Mouse (Mus musculus): ENCODE measurements around the gene Aoc3.
"Not testable (repeated sequence)": the region's sequence is repeated elsewhere in the genome, so short reads cannot be mapped to it uniquely, and the experiment has no call there.

Aoc3 gene

DNA sequence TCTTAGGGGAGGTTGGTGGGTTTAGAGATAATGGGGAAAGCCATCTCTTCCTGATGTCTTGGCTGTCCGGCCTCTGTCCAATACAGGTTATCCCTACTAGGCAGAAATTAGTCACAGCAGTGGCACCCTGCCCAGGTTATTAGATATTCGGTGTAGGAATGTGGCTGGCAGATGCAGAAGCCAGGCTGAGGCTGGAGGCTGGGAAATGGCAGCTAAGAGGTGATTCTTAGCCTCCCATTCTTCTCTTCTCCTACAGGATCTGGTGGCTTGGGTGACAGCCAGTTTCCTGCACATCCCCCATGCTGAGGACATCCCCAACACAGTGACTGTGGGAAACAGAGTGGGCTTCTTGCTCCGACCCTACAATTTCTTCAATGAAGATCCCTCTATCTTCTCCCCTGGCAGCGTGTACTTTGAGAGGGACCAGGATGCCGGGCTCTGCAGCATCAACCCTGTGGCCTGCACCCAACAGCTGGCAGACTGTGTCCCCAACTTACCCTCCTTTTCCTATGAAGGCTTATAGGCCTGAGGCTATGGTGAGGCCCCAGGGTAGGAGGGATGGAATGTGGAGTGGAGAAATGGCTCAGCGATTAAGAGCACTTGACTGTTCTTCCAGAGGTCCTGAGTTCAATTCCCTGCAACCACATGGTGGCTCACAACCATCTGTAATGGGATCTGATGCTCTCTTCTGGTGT, 1.3 kb upstream of the Aoc3 start:
- peak; percentile 25 for DNase-seq

DNA sequence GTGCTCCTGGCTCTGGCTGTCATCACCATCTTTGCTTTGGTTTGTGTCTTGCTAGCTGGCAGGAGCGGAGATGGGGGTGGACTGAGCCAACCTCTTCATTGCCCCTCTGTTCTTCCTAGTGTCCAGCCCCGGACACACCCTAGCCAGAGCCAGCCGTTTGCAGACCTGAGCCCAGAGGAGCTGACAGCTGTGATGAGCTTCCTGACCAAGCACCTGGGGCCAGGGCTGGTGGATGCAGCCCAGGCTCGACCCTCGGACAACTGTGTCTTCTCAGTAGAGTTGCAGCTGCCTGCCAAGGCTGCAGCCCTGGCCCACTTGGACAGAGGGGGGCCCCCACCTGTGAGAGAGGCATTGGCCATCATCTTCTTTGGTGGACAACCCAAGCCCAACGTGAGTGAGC, 556 bp downstream of the Aoc3 start:
- not testable (repeated sequence) for DNase-seq

DNA sequence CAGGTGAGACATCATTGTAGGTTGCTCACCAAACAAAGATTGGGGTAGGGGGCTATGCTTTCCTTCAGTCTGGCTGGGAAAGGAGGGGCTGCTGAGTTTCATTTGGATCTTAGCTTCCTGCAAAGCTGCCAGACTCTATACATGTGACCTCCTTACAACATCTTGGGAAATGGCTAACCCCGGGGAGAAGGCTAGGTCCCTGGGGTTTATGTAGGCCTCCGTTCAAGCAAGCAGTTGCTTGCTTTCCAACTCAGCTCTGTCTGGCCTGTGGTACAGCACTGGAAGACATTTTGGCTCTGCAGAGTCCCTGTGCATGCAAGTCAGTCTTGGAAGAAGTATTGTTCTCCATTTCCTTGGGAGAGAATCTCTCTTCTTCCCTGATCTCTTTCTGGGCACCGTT, 2.1 kb downstream of the Aoc3 start:
- no peak for DNase-seq

DNA sequence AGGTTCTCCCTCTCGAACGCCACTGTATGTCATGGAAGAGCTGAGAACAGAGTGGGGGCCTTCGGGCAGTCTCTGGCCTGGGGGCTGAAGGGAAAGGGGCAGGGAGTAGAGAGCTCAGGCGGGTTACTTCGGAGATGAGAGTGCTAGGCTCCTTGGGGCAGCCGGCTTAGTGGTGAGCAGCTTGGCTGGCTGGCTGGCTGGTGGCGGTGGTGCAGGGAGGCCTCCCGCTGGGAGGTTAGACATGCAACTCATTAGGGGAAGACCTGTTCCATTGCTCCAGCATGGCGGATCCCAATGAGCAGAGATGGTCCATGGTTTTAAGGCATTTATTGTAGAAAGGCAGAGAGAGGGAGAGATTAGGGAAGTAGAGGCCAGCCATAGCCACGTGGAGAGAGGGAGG, 3.6 kb downstream of the Aoc3 start:
- DNase-seq = no peak

DNA sequence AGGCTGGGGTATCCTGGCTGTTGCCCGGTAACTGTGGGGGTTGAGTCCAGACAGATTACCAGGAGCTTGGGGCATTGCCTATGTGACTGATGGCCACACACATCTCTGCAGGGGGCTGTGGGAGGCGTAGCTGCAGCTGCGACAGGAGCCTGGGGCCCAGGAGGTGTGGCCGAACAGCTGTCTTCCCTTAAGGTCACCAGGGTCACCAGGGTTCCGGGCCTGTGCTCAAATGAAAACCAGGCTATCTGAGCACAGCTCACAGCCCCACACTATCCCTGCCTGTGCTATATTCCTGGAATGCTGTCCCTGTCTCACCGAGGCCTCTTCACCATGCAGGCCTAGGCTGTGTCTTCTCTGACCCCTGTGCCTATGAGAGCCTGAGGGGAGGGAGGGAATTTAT, 4.1 kb downstream of the Aoc3 start:
- DNase-seq = no peak

DNA sequence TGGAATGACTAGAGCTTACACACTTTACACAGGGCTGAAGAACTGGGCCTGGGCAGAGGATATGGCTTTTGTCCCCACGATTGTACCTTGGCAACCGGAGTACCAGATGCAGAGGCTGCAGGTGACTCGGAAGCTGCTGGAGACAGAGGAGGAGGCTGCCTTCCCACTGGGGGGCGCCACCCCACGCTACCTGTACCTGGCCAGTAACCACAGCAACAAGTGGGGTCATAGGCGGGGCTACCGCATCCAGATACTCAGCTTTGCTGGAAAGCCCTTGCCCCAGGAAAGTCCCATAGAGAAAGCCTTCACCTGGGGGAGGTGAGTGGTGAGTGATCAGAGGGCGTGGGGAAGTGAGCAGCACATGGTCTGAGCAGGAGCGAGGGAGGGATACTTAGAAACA, 5.3 kb downstream of the Aoc3 start:
- DNase-seq = no peak

DNA sequence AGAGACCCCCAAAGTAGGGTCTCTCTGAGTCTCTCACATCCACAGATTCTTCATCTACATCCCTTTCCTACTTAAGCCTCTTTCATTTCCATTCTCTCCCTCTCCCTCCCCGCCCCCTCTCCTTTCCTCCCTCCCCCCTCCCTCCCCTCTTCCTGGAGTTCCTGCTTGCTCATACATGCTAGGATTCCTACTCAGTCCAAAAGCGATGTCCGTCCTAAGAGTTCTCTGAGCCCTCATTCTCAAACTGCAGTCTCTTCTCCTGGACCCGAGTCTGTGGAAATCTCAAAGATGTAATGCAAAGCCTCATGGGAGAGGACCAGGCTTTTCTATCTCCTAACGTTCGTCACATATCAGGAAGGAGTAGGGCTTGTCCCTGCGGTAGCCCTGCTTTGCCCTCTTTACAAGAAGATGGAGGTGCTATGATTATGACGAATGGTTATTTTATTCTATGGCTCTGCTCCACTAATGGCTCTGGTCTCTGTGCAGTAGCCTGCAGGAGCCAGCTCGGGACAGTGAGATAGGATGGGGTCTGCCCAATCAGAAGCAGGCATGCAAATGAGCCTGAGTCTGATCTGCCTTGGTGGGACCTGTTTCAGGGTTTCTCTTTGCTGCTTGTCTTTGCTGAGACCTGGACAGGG, 7.8 kb downstream of the Aoc3 start:
- peak; percentile 49 for DNase-seq

DNA sequence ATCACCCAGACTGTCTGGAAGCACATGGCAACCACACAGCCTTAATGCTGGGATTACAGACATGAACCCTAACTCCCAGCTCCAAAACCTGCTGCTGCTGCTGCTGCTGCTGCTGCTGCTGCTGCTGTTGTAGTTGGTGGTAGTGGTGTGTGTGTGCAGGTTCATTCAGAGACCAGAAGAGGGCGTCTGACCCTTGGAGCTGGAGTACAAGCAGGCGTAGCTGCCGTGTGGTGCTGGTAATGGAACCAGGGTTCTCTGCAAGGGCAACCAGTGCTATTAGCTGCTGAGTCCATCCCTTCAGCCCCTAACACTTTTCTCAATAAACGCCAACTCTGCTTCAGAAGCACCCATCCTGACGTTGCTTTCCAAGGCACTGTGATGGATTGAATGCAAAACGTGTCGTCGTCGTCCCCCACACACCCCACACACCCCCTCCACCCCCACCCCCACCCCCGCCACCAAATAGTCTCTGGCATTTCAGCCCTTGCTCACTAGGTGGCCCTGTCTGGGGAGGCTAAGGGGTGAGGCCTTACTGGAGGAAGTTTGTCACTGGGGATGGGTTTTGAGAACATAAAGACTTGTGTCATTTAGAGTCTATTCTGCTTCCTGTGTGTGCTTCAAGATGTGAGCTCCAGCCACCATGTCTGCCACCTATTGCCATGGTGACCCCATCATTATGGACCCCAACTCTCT, 16.8 kb downstream of the Aoc3 start:
- no peak for DNase-seq

DNA sequence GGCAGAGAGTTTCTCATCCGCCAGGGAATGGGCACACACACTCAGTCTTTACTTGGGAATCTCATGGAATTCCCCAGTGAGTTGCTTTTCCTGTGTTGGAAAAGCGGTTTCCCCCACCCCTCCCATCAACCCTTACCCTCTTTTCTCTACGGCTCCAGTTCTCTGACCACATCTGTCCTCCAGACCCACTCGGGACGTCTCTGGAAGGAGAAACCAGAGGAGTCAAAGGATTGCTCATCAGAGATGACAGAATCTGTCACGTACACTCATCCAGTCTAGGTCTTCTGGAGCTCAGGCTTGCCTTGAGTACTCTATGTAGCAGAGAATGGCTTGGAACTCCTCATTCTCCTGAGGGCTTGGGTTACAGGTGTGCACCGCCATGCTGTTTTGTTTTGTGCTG, 18.4 kb downstream of the Aoc3 start:
- DNase-seq = no peak

DNA sequence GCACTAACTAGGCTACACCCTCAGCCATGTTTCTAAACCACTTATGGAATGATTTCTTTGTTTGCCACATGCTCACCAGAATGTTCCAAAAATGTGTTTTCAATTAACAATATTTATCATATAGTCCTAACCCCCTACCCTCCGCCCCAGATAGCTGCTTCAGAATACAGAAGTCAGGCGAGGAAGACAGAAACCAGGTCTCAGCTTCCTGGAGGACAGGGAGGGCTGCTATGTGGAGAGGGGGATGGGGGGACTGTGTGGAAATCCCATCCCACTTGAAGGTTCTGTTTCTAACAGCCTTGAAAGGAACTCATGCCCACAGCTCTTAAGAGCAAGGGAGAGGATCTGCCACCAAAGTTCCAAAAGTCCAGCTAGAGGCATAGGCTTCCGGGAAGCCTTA, 18.8 kb downstream of the Aoc3 start:
- no peak for DNase-seq

DNA sequence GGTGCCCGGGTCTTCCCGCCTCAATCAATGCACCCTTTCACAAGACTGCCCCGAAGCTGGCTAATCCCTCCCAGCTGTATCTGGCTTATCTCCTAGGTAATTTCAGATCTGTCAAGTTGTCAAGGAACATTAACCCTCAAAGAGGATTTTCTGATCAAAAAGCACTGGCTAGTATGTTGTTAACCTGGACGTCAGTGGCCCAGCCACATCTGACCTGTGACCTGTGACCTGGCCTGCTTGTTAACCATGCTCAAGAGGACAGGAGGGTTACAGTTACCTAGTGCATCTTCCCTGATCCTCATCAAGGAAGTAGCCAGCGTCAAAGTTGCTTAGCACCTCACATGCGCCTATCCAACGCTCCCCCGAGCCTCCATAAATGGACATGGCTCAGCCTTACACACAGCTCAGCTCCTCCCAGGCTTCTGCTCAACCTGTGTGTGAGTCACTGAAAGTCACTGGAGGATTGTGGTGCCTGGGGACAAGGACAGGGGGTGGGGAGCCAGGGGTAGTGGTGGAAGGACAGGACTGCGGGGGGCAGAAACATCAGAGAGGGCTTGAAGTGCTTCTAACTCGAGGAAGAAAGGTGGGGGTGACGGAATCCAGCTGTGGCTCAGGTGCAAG, 20.8 kb downstream of the Aoc3 start:
- DNase-seq = no peak

DNA sequence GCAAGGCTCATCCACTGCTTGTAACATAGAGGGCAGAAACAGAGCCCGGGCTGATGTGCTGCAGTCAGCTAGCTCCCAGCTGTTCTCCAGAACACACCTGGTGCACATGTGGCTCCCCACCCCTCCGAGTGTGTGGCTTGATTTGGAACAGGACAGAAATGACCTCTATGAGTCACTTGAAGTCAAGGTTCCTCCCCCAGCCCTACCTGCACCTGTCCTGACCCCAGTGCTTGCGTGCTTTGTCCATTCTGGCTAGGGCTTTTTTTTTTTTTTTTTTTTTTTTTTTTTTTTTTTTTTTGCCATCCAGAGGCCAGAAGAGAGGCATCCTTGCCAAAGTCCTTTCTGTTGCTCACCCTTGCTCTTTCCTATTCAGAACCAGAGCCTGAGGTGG, 21.3 kb downstream of the Aoc3 start:
- no peak for DNase-seq

DNA sequence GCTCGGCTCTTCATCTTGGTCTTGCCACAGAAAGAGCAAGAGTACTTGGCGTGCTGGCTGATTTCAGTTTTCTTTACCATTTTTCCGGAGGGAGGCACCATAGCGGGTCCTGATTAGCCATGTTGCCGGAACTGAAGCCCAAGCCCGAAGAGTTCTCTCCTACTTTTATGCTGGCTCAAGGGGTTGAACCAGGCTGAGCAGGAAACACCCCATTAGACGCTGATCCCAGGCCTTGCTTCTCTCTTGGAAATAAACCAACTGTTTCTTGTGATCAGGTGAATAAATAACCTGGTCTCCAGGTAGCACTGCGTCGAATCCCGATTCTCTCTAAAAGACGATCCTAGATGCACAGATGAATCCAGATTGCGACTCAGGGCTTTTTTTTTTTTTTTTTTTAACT, 23.0 kb downstream of the Aoc3 start:
- DNase-seq = no peak

DNA sequence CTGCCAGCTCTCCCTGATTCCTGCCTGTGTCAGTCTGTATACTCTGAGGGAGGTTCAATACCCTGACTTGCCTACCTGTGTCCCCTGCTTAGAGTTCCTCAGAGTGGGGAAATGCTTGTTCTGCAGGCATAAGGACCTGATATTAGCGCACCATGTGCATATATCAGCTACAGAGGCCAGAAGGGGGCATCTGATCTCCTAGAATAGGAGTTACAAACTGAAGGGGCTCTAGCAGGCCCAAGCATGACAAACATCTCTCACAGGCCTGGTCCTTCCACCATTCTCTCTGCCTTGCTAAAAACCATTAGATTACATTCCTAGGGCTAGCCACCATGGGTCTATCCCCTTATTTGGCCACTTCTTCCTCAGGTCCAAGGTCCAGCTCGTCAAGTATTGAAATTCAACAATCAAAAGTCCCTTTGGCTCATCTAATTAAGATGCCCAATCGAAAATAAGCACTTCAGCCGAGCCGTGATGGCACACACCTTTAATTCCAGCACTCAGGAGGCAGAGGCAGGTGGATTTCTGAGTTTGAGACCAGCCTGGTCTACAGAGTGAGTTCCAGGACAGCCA, 24.1 kb downstream of the Aoc3 start:
- no peak for DNase-seq

DNA sequence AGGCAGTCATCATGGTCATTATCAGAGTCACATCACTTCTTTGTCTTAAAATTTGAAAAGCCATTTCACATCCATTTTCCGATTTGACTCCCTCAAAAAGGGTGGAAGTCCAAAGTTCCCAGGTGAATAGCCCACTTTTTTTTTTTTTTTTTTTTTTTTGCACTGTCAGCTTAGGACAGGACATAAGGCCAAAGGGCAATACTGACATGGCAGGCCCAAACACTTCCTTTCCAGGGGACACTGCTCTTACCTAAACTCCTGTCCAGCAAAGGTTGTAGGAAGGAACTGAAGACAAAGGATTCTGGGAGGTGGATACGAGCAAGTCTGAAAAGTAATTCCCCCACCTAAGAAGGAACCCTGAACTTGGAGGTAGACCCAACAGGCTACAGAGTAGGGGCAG, 25.5 kb downstream of the Aoc3 start:
- DNase-seq = no peak

DNA sequence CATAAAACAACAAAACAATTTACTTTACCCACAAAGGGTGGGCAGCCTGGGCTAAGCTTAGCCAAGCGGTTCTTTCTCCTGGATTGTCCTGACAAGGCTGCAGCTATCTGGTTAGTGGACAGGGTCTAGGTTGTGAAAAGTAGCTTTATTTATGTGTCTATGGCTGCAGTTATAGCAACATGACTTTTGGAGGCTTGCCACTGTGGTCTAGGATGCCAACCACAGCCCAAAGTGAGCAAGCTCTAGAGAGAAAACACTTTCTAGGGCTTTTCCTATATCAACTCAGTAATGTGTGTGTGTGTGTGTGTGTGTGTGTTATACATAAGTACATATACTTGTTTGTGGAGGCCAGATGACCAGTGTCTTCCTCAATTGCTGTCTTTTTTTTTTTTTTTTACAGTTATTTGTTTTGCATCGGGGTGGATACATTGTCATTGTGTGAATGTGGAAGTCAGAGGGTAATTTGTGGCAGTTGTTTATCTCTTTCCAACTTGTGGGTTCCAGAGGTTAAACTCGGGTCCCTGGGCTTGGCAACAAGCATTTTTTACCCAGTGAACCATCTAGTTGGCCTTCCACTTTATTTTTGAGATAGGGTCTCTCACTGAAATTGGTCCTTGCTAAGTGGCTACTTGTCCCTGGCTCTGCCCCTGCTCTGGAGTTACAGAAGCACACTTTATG, 27.2 kb downstream of the Aoc3 start:
- no peak for DNase-seq

DNA sequence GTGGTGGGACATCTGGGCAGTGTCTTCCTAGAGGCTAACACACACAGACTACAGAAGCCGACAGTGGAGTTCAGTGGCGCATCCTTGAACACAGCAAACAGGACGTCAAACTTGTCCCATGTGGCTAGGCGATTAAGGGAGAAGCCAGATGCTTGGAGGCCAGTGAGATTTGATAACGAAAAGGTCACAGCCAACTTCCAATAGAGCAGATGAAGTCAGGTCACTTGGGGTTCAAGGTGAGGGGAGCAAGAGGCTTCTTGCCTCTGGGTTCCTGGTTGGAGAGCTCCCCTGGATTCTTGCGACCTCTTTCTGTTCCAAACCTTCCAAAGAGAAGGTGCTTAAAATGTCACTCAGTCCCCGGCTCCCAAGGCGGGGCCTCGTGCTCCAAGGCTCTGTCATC, 29.4 kb downstream of the Aoc3 start:
- no peak for DNase-seq

DNA sequence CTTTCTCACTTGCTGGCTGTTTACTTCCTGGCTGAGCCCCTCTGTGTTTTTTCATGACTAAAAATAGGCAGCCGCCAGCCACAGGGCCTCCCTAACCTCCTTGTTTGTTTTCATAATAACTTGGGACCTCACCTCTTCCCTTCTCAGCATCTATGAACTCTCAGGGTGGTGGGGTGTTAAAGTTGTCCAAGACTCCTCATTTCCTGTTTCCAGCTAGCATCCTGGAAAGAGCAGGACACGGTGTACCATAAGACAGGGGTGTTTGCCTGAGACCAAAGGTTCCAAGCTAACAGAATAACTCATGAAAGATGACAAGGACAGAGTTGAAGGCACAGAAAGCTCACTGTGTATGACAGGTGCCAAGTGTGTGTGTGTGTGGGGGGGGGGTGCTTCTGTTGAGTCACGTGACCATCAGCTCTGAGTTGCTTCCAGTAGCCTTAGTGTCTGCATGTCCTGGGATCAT, 30.3 kb downstream of the Aoc3 start:
- peak; percentile 27 for DNase-seq

DNA sequence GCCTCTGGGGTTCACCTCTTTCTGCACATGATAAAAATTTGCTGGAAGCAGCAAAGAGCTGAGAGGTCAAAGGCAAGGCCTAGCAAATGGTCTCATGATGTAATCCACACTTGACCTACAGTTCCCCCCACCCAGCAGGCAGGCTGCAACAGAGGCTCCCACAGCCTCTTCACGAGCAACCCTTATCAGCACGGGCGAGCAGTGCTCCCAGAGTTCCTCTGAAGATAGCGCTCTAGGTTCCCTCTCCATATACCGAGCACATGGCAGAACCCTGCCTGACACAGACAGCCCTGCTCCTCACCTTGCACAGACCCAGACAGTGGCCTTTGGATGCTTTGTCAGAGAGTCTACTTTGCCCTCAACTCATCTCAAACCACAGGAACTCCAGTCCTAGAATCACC, 34.1 kb downstream of the Aoc3 start:
- no peak for DNase-seq

DNA sequence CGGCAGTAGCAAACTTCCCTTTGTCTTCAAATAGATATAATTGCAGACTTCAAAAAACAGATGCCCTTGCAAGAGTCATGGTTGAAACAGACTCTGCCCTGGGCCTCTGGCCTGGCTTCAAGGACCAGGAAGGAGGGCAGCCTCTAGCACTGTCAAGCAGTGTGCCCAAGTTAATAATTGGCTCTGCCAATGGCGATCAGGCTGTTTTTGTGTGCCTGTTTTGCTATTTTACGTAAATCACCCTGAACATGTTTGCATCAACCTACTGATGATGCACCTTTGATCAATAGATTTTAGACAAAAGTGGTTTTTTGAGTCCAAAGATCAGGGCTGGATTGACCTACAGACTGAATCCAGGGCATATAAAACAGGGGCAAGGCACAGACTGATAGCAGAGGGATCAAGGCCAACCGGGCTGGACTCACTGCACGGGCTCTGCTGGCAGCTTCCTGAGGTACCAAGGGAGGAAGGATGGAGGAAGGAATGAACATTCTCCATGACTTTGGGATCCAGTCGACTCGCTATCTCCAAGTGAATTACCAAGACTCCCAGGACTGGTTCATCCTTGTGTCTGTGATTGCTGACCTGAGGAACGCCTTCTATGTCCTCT, 37.0 kb downstream of the Aoc3 start, which contains the start of gene G6pc:
Gene G6pc (plus strand): TSS at position 236 of the 610 bp plus-strand sequence.
- no peak for DNase-seq

DNA sequence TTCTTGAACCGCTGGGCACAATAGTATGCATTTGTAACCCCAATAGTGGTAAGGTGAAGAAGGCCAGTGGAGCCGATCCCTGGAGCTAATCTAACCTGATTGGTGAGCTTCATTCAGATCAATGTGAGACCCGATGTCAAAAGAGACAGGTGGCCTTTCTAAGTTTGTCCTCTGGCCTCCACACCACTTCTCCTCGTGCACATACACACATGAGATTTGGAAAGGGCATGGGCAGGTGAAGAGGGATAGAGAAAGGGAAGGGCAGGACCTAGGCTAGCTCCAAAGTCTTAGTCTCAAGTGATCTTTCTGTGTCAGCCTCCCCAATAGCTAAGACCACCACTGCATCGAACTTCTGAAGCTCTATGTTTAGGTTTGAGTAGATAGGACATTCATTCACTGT, 39.7 kb downstream of the Aoc3 start:
- DNase-seq = no peak

DNA sequence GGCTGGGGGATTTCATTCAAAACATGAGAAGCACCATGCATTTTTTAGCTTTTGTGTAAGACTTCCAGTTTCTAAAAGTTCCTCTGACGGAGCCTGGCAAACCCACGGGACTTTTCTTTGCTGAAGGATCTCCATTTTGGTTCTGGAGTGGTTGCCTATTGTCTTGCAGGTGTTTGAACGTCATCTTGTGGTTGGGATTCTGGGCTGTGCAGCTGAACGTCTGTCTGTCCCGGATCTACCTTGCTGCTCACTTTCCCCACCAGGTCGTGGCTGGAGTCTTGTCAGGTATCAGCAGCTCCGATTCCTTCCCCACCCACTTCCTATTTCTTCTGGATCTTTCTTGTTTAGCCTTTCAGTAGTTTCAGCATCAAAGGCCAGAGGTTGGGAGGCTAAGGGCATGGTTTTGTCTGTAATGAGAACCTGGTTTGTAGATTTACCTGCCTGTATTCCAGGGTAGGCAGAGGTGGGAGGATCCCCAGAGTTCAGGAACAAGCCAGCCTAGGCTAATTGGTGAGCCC, 44.1 kb downstream of the Aoc3 start:
- no peak for DNase-seq
